Mouse (Mus musculus) forebrain, embryonic 11.5 days (tissue): ENCODE results near the gene Mif. TPM values are rescaled to one million over a fixed set of nuclear protein-coding genes. Genes with fewer than 3 reads are reported as not detected.

ENCODE experiments used
- ATAC-seq: fragments of 200-750 bp; cut with Nextera tagmentation; replicated peaks from 2 replicates; pipeline ENCODE4 v1.8.0; 2017; ENCODE audit warnings: moderate TSS enrichment; ENCODE audit not compliant: low FRiP score
- DNase-seq: peaks from one replicate; pipeline ENCODE4 v3.0.0-alpha.2; 2017; ENCODE audit warnings: low spot score
- H3K27ac ChIP-seq: fragments of 300-500 bp; sonication (generic); 2 replicates; pipeline ENCODE4 v1.5.1; 2014; ENCODE audit warnings: low read depth, low read length
- H3K27me3 ChIP-seq: fragments of 300-500 bp; sonication (generic); 2 replicates; pipeline ENCODE4 v1.6.1; 2014; ENCODE audit warnings: mild to moderate bottlenecking, low read length, mixed read lengths; ENCODE audit not compliant: control insufficient read depth, insufficient read depth
- H3K36me3 ChIP-seq: fragments of 300-500 bp; sonication (generic); 2 replicates; pipeline ENCODE4 v1.6.1; 2014; ENCODE audit warnings: mild to moderate bottlenecking, low read length, moderate library complexity, mixed read lengths; ENCODE audit not compliant: control insufficient read depth, insufficient read depth
- H3K4me1 ChIP-seq: fragments of 300-500 bp; sonication (generic); replicated peaks from 2 replicates; pipeline ENCODE4 v1.6.1; 2014; ENCODE audit warnings: low read length, mixed read lengths; ENCODE audit not compliant: control insufficient read depth, insufficient read depth
- H3K4me2 ChIP-seq: fragments of 300-500 bp; sonication (generic); 2 replicates; pipeline ENCODE4 v1.6.1; 2014; ENCODE audit warnings: low read depth, mild to moderate bottlenecking, low read length, moderate library complexity, mixed read lengths; ENCODE audit not compliant: severe bottlenecking
- H3K4me3 ChIP-seq: fragments of 300-500 bp; sonication (generic); 2 replicates; pipeline ENCODE4 v1.5.1; 2014; ENCODE audit warnings: low read depth, low read length
- H3K9ac ChIP-seq: fragments of 300-500 bp; sonication (generic); 2 replicates; pipeline ENCODE4 v1.6.1; 2014; ENCODE audit warnings: low read length
- H3K9me3 ChIP-seq: fragments of 300-500 bp; sonication (generic); 2 replicates; pipeline ENCODE4 v1.6.1; 2016; ENCODE audit warnings: low read length, mixed read lengths; ENCODE audit not compliant: control insufficient read depth
- WGBS: fragments of 180-500 bp; shearing (Covaris S2); extraction: QIAGEN DNeasy Blood & Tissue Kit; methylation state at CpG from one replicate; pipeline ENCODE4 v1.1.7; 2014; 5-methylcytosine and 5-hydroxymethylcytosine counted together
- polyA plus RNA-seq: library from polyadenylated mRNA; unstranded; fragments of >200 nt; fragmentation: Nextera tagmentation; extraction: Ambion mirVana; gene quantifications from 2 replicates; pipeline ENCODE4 v1.2.1, GENCODE M21; 2014

Mif gene
- polyA plus RNA-seq, 1 experiment from 2014 or later = 2,277 TPM

DNA sequence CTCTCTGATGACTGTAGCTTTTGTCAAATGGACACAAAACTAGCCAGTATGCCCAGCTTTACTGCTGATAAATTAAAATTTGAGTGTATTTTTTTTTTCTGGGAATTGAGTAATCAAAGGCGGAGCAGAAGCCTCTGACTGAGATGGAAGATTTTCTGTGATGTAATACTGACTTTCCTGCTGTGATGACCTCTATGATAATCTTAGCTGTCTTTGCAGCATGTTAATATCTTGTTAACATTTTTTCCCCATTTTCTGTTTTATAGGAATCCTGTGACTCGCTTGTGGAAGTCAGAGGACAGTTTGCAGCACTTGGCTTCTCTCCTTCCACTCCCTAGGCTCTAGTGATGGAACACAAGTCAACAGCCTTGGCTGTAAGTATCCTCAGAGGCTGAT lies 29.8 kb downstream of the Mif start:
- no peak overlapping the region for H3K9ac ChIP-seq
- no peak overlapping the region for H3K27ac ChIP-seq
- no peak overlapping the region for H3K4me3 ChIP-seq
- H3K4me1 ChIP-seq = peaks cover 4% of the 10 kb centered on the region; the same call in 1 of the 2 replicates
- peaks cover 13% of the 10 kb centered on the region; the same call in 1 of the 2 replicates for H3K27me3 ChIP-seq
- no peak for ATAC-seq
- no peaks in the 10 kb centered on the region for H3K9me3 ChIP-seq
- no peak for DNase-seq
- H3K4me2 ChIP-seq = no peak overlapping the region
- 86% methylated on average over 2 of the region's 2 CpGs for WGBS
- H3K36me3 ChIP-seq = no peaks in the 10 kb centered on the region

DNA sequence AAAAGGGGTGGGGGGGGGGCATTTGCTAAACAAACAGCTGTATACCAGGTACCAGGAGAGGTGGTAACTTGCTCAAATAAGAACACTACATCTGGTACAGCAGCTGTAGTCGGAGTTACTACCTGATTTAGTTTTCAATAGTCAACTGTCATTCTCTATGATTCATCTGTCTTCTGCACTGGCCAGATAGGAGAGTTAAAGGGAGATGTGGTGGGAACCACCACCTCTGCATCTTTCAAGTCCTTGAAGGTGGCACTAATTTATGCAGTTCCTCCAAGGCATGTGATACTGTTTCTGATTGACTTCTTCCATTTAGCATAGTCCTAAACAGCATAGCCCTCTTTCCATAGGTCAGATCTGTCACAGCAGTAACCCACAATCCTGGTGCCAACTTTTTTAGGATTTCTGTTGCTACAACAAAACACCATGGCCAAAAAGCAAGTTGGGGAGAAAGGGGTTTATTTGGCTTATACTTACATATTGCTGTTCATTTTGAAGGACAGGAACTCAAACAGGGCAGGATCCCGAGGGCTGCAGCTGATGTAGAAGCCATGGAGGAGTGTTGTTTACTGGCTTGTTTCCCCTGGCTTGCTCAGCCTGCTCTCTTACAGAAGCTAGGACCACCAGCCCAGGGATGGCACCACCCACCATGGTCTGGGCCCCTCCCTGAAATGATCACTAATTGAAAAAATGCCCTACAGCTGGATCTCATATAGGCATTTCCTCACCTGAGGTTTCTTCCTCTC lies 30.3 kb downstream of the Mif start:
- H3K4me1 ChIP-seq = peaks cover 4% of the 10 kb centered on the region; the same call in 1 of the 2 replicates
- DNase-seq = no peak
- no peak overlapping the region for H3K9ac ChIP-seq
- H3K36me3 ChIP-seq = no peaks in the 10 kb centered on the region
- H3K27ac ChIP-seq = no peak overlapping the region
- ATAC-seq = no peak
- H3K27me3 ChIP-seq = peaks cover 9% of the 10 kb centered on the region; the same call in 1 of the 2 replicates
- WGBS = 79% methylated on average over 2 of the region's 2 CpGs
- H3K4me2 ChIP-seq = no peak overlapping the region
- H3K9me3 ChIP-seq = no peaks in the 10 kb centered on the region
- H3K4me3 ChIP-seq = no peak overlapping the region

GRCm38 (mm10) chr10:75828500-75828931 lies 31.5 kb downstream of the Mif start:
- no peaks in the 10 kb centered on the region for H3K9me3 ChIP-seq
- H3K9ac ChIP-seq = no peak overlapping the region
- peaks cover 2% of the 10 kb centered on the region; the same call in 1 of the 2 replicates for H3K27me3 ChIP-seq
- no peak overlapping the region for H3K4me2 ChIP-seq
- H3K4me3 ChIP-seq = no peak overlapping the region
- H3K27ac ChIP-seq = no peak overlapping the region
- no peak for ATAC-seq
- DNase-seq = no peak
- peaks cover 3% of the 10 kb centered on the region; the same call in 1 of the 2 replicates for H3K4me1 ChIP-seq
- no peaks in the 10 kb centered on the region for H3K36me3 ChIP-seq

DNA sequence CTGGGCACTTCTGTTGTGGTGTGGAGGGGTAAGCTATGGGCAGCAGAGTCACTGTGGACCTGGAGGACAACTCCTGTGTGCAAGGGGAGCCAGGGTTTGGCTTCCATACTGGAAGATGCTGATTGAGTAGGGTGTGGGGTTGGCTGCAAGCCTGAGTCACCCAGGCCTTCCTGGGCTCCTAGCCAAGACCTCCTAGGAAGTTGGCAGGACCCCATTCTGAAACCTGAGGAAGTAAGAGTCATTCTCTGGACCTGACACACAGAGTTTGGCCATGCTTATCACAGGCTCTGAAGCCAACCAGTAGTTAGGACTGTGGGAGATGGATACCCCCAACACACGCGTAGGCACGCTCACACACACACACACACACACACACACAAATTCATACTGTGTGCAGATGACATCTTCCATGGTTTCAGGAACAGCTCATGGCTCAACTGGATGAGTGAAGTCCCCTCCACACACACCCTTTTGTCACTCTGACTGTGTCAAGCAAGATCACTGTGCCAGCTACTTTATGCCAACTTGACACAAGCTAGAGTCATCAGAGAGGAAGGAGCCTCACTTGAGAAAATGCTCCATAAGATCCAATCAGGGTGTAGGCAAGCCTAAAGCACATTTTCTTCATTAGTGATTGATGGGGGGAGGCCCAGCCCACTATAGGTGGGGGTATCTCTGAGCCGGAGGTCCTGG lies 32.2 kb downstream of the Mif start:
- Histone ChIP-seq H3K4me3 (no peak overlapping the region), H3K27ac (no peak overlapping the region), H3K9ac (no peak overlapping the region), H3K4me2 (no peak overlapping the region), H3K9me3 (no peaks in the 10 kb centered on the region), H3K4me1 (no peaks in the 10 kb centered on the region), H3K36me3 (no peaks in the 10 kb centered on the region), H3K27me3 (no peaks in the 10 kb centered on the region)
- ATAC-seq (no peak), DNase-seq (no peak)
- 94% methylated on average over 4 of the region's 4 CpGs for WGBS

GRCm38 (mm10) chr10:75824530-75824929 lies 35.5 kb downstream of the Mif start:
- ATAC-seq = no peak

DNA sequence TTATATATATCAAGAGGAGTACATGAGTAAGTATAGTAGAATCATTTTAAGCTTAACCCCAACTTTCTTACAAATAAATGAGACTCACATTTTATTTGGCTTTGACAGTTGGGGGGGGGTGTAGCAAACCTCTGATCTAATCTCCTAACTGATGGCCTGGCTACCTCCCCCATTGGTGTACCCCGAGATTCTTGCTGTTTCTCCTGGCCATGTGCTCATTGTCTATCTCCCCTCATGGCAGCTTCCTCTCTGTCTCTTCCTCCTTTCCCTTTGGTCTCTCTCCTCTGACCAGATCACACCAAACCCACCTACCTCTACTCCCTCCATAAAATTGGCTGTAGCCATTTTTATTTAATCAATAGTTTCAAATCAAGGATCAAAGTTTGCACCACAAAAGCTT lies 36.3 kb downstream of the Mif start:
- H3K4me3 ChIP-seq = no peak overlapping the region
- no peaks in the 10 kb centered on the region for H3K9me3 ChIP-seq
- no peaks in the 10 kb centered on the region for H3K36me3 ChIP-seq
- H3K4me1 ChIP-seq = no peaks in the 10 kb centered on the region
- no peak overlapping the region for H3K4me2 ChIP-seq
- ATAC-seq (no peak), DNase-seq (no peak)
- 85% methylated on average over 1 of the region's 1 CpGs for WGBS
- H3K27me3 ChIP-seq = no peaks in the 10 kb centered on the region
- H3K9ac ChIP-seq = no peak overlapping the region
- no peak overlapping the region for H3K27ac ChIP-seq

More at GRCm38 (mm10) chr10:75824530-75824929, 35.5 kb downstream of the Mif start:
- Histone ChIP-seq H3K27me3 (no peaks in the 10 kb centered on the region), H3K9ac (no peak overlapping the region), H3K4me3 (no peak overlapping the region), H3K4me2 (no peak overlapping the region), H3K27ac (no peak overlapping the region), H3K4me1 (no peaks in the 10 kb centered on the region), H3K36me3 (no peaks in the 10 kb centered on the region), H3K9me3 (no peaks in the 10 kb centered on the region)
- no peak for DNase-seq
- WGBS = 90% methylated on average over 4 of the region's 4 CpGs

DNA sequence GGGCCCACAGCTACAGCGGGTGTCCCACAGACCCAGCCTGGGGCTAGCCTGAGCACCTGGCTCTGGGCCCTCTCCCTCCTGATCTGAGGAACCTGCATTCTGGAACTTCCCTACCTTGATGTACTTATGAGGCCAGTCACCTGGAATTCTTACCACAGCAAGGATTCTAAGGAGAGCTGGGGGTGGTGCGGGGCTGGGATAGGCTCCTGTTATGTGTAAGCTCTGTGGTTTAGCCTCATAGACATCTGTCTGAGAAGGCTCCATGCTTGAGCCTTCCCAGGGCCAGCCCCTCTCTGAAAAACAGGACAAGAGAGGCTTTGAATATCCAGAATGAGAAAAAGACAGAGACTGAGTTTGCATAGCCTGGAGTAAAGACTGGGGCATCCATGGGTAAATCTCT lies 37.6 kb downstream of the Mif start, which contains the start of gene Gstt4:
TSS of gene Gstt4 (minus strand) at position 101 of the 400 bp plus-strand sequence.
- H3K27me3 ChIP-seq = no peaks in the 10 kb centered on the region
- ATAC-seq (no peak), DNase-seq (no peak)
- H3K9ac ChIP-seq = no peak within 1 kb of the TSS
- H3K36me3 ChIP-seq = no peaks in the 10 kb centered on the region
- no peak within 1 kb of the TSS for H3K4me3 ChIP-seq
- H3K4me1 ChIP-seq = no peaks in the 10 kb centered on the region
- H3K4me2 ChIP-seq = no peak within 1 kb of the TSS
- no peak within 1 kb of the TSS for H3K27ac ChIP-seq
- WGBS = 86% methylated on average over 2 of the region's 2 CpGs
- no peaks in the 10 kb centered on the region for H3K9me3 ChIP-seq

DNA sequence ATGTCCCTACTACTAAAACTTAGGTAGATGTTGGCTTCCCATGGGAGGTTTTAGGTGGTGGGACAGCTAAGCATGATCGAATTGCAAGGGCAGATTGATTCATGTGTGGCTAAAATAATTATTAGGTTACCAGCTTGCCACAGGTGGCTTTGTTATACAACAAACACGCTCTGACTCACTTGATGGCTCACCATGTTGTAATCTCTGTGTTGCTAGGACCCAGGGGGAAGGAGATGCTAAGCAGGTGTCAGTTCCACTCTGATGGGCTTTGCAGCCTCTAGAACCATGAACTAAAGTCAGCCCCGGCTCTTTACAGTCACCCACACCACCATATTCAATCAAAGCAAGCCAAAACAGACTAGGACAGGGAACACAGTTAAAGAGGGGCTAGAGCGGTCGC lies 40.2 kb downstream of the Mif start:
- WGBS = 85% methylated on average over 5 of the region's 5 CpGs
- Histone ChIP-seq H3K4me2 (no peak overlapping the region), H3K36me3 (no peaks in the 10 kb centered on the region), H3K4me1 (no peaks in the 10 kb centered on the region), H3K27ac (no peak overlapping the region), H3K4me3 (no peak overlapping the region), H3K9me3 (no peaks in the 10 kb centered on the region), H3K9ac (no peak overlapping the region), H3K27me3 (no peaks in the 10 kb centered on the region)
- ATAC-seq = no peak
- no peak for DNase-seq
